Mouse (Mus musculus): ENCODE measurements around the gene Gtse1. TPM values are rescaled to one million over a fixed set of nuclear protein-coding genes. Genes with fewer than 3 reads are reported as not detected.
A peak's percentile ranks its signal among the peaks of the same experiment; 100 is the strongest.

Gtse1 gene
- 23.2 TPM for polyA plus RNA-seq (2021)

GRCm38 (mm10) chr15:85859490-85860031 is at the start of gene Gtse1:
Gene Gtse1, plus strand, starts transcription at chr15:85859745.
- H3K27me3 ChIP-seq = no peaks in the 10 kb centered on the region
- ChIA-PET CTCF (interaction anchor here (2.5 kb wide), 1 partner anchor 8 kb away, joined by 11 read pairs; no protein-coding TSS in a partner anchor), POLR2A (interaction anchor here (0.9 to 1.1 kb wide), 2 partner anchors 19 to 254 kb away, joined by 3 read pairs; partner anchors contain the start of gene Trmu)
- in situ Hi-C loops (cut with MboI; ENCODE audit: low pct_unique_long_range_greater_than_20kb) = no loop called here
- ATAC-seq = peak; percentile 90
- TF ChIP-seq CTCF (IDR thresholded peaks at IDR 0.05) = no peak
- peak; percentile 68 for DNase-seq (ENCODE audit: low read depth, low spot score)

- peaks cover 7% of the 10 kb centered on the region for H3K27me3 ChIP-seq
- TF ChIP-seq CTCF (IDR thresholded peaks at IDR 0.05) = no peak
- ChIA-PET CTCF (no interaction called here), POLR2A (interaction anchor here (1.1 kb wide), 1 partner anchor 126 kb away, joined by 4 read pairs; no protein-coding TSS in a partner anchor)
- no peak for DNase-seq (ENCODE audit: low read depth, low spot score)
- in situ Hi-C loops (cut with MboI; ENCODE audit: low pct_unique_long_range_greater_than_20kb) = no loop called here
- ATAC-seq = no peak
Measured at GRCm38 (mm10) chr15:85810462-85810805, 49.1 kb upstream of the Gtse1 start.

- peaks cover 11% of the 10 kb centered on the region for H3K27me3 ChIP-seq
- ATAC-seq (peak; percentile 72), DNase-seq (ENCODE audit: low read depth, low spot score) (no peak)
- POLR2A ChIA-PET = interaction anchor here (0.6 to 1.1 kb wide), 2 partner anchors 29 to 127 kb away, joined by 3 to 4 read pairs; no protein-coding TSS in a partner anchor
- CTCF ChIA-PET = interaction anchor here (0.9 kb wide), 1 partner anchor 83 kb away, joined by 3 read pairs; no protein-coding TSS in a partner anchor
- TF ChIP-seq CTCF (IDR thresholded peaks at IDR 0.05) = no peak
- in situ Hi-C loops (cut with MboI; ENCODE audit: low pct_unique_long_range_greater_than_20kb) = no loop called here
Measured at GRCm38 (mm10) chr15:85810806-85811521, 48.6 kb upstream of the Gtse1 start.

- peak; percentile 82 for ATAC-seq
- H3K27me3 ChIP-seq = peaks cover 18% of the 10 kb centered on the region
- in situ Hi-C loops (cut with MboI; ENCODE audit: low pct_unique_long_range_greater_than_20kb) = no loop called here
Measured at GRCm38 (mm10) chr15:85811535-85812277, 47.8 kb upstream of the Gtse1 start, which contains the start of gene Cdpf1. Gene Cdpf1, minus strand, starts transcription at chr15:85811697.

GRCm38 (mm10) chr15:85813428-85813827 is 46.1 kb upstream of the Gtse1 start:
- H3K27me3 ChIP-seq = peaks cover 21% of the 10 kb centered on the region
- CTCF ChIA-PET = no interaction called here
- DNase-seq (ENCODE audit: low read depth, low spot score) = no peak
- in situ Hi-C loops (cut with MboI; ENCODE audit: low pct_unique_long_range_greater_than_20kb) = no loop called here
- POLR2A ChIA-PET = no interaction called here
- no peak for ATAC-seq
- TF ChIP-seq CTCF (IDR thresholded peaks at IDR 0.05) = no peak

More at GRCm38 (mm10) chr15:85811535-85812277, 47.8 kb upstream of the Gtse1 start, which contains the start of gene Cdpf1:
- CTCF ChIA-PET = interaction anchor here (0.9 kb wide), 1 partner anchor 83 kb away, joined by 3 read pairs; no protein-coding TSS in a partner anchor
- DNase-seq (ENCODE audit: low read depth, low spot score) = peak; percentile 61
- TF ChIP-seq CTCF (IDR thresholded peaks at IDR 0.05) = no peak
- POLR2A ChIA-PET = interaction anchor here (0.6 to 1.1 kb wide), 2 partner anchors 21 to 30 kb away, joined by 3 read pairs; partner anchors contain the start of gene Ttc38

GRCm38 (mm10) chr15:85821203-85822010 is 38.1 kb upstream of the Gtse1 start, which contains the start of gene Pkdrej:
Gene Pkdrej, minus strand, starts transcription at chr15:85821734.
- POLR2A ChIA-PET = no interaction called here
- ATAC-seq (no peak), DNase-seq (ENCODE audit: low read depth, low spot score) (no peak)
- CTCF ChIA-PET = no interaction called here
- peaks cover 45% of the 10 kb centered on the region for H3K27me3 ChIP-seq
- no peak for TF ChIP-seq CTCF (IDR thresholded peaks at IDR 0.05)
- in situ Hi-C loops (cut with MboI; ENCODE audit: low pct_unique_long_range_greater_than_20kb) = no loop called here

- TF ChIP-seq CTCF (IDR thresholded peaks at IDR 0.05) = no peak
- no peak for DNase-seq (ENCODE audit: low read depth, low spot score)
- ATAC-seq = no peak
- H3K27me3 ChIP-seq = peaks cover 42% of the 10 kb centered on the region
- POLR2A ChIA-PET = no interaction called here
- in situ Hi-C loops (cut with MboI; ENCODE audit: low pct_unique_long_range_greater_than_20kb) = no loop called here
- CTCF ChIA-PET = no interaction called here
Measured at GRCm38 (mm10) chr15:85822011-85822359, 37.6 kb upstream of the Gtse1 start.

- DNase-seq (ENCODE audit: low read depth, low spot score) (no peak), ATAC-seq (no peak)
- ChIA-PET CTCF (no interaction called here), POLR2A (no interaction called here)
- H3K27me3 ChIP-seq = peaks cover 25% of the 10 kb centered on the region
- no peak for TF ChIP-seq CTCF (IDR thresholded peaks at IDR 0.05)
- in situ Hi-C loops (cut with MboI; ENCODE audit: low pct_unique_long_range_greater_than_20kb) = no loop called here
Measured at GRCm38 (mm10) chr15:85826676-85827075, 32.9 kb upstream of the Gtse1 start.

- ATAC-seq = no peak
- POLR2A ChIA-PET = no interaction called here
- CTCF ChIA-PET = no interaction called here
- no peak for DNase-seq (ENCODE audit: low read depth, low spot score)
- no peak for TF ChIP-seq CTCF (IDR thresholded peaks at IDR 0.05)
- H3K27me3 ChIP-seq = peaks cover 13% of the 10 kb centered on the region
- in situ Hi-C loops (cut with MboI; ENCODE audit: low pct_unique_long_range_greater_than_20kb) = no loop called here
Measured at GRCm38 (mm10) chr15:85828071-85828470, 31.5 kb upstream of the Gtse1 start.

- no peak for ATAC-seq
- H3K27me3 ChIP-seq = peaks cover 8% of the 10 kb centered on the region
Measured at GRCm38 (mm10) chr15:85829470-85829869, 30.1 kb upstream of the Gtse1 start.

More at GRCm38 (mm10) chr15:85829470-85829869, 30.1 kb upstream of the Gtse1 start:
- TF ChIP-seq CTCF (IDR thresholded peaks at IDR 0.05) = no peak
- no peak for DNase-seq (ENCODE audit: low read depth, low spot score)
- CTCF ChIA-PET = no interaction called here
- POLR2A ChIA-PET = no interaction called here
- in situ Hi-C loops (cut with MboI; ENCODE audit: low pct_unique_long_range_greater_than_20kb) = no loop called here
